Mouse (Mus musculus) small intestine, adult 2 months (tissue): ENCODE data around the gene Adssl1.

Experiments
- CTCF ChIP-seq: fragments of 200-500 bp; IDR thresholded peaks from 2 replicates; pipeline ENCODE4 v1.5.1; 2012; ENCODE audit warnings: low read depth, mild to moderate bottlenecking, control low read depth, inconsistent platforms, low read length, moderate library complexity, mixed read lengths; ENCODE audit not compliant: insufficient replicate concordance, insufficient read length; ENCODE audit errors: extremely low read depth
- POLR2A ChIP-seq: fragments of 200-500 bp; IDR thresholded peaks from 2 replicates; pipeline ENCODE4 v1.6.1; 2012; ENCODE audit warnings: low read depth, mild to moderate bottlenecking, control low read depth, inconsistent platforms, low read length, moderate library complexity

DNA sequence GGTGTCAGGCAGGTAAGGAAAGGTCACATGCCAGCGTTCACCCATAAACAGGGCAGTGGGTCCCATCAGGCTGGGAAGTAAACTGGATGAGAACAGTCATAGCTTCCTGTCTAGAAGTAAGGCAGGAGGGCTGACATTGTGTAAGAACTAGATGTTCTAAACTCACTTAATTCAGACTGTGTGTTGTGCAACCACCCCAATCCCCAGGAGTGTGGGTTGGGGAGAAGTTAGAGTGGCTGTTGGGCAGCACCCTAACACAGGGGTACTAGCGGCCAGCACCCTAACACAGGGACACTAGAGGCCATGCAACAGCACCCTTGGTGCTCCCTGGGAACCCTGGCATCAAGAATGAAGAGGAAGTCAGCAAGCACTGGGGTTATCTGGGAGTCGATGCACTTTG, 38.7 kb upstream of the Adssl1 start:
- TF ChIP-seq CTCF (no peak), POLR2A (no peak)
